In the genomic region with DNA sequence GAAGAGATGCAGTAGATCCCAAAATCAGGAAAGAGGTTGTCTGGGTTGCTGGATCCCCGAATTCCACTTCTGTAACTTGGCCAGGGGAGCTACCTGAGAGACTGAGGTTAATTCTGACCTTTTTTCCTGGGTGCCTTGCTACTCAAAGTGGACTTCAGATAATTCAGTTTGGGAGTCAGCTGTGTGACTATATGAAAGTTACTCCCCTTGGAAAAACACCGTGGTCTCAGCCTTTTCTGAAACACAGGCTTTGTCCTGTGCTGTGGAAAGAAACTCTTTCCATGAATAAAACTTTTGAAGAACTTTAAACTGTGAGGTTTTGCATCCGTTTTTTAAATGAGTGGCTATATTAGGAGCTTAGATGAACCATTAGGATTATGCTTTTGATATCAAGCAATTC, we compare ENCODE assay signal across 11 mouse cellular contexts.
"Had no signal": no experiment of that assay in that cellular context is flagged by ENCODE, and none has a peak within 500 bp of the region (broad histone marks: within the 10 kb centered on the region; RNA-seq: fewer than 3 reads in every experiment).

No protein-coding gene starts in this region.

- H3K9ac ChIP-seq: limb, embryonic 13.5 days; liver, embryonic 14.5 days; neural tube, embryonic 13.5 days had no signal

- DNase-seq: kidney, adult 8-10 months; left cerebral cortex, postnatal 4 days; lung, adult 18-20 months; retina, postnatal 1 day; right cerebral cortex, postnatal 4 days; spleen, adult 18-20 months; thymus, adult 2 months; thymus, postnatal 25 days had no signal

- H3K4me2 ChIP-seq: limb, embryonic 13.5 days; neural tube, embryonic 13.5 days had no signal

- H3K27ac ChIP-seq: limb, embryonic 13.5 days; liver, embryonic 14.5 days; neural tube, embryonic 13.5 days had no signal

- H3K4me3 ChIP-seq: limb, embryonic 13.5 days; neural tube, embryonic 13.5 days had no signal

- H3K36me3 ChIP-seq: limb, embryonic 13.5 days; neural tube, embryonic 13.5 days had no signal

- H3K9me3 ChIP-seq: limb, embryonic 13.5 days; neural tube, embryonic 13.5 days had no signal
